Mouse (Mus musculus) kidney, postnatal 14 days (tissue): Measurements from ENCODE around the gene Dpf3.
A peak's percentile ranks its signal among the peaks of the same experiment; 100 is the strongest.

Experiments
- DNase-seq: peaks from one replicate; pipeline ENCODE4 v3.0.0; 2022; ENCODE audit warnings: mixed read lengths

The Dpf3 gene

DNA sequence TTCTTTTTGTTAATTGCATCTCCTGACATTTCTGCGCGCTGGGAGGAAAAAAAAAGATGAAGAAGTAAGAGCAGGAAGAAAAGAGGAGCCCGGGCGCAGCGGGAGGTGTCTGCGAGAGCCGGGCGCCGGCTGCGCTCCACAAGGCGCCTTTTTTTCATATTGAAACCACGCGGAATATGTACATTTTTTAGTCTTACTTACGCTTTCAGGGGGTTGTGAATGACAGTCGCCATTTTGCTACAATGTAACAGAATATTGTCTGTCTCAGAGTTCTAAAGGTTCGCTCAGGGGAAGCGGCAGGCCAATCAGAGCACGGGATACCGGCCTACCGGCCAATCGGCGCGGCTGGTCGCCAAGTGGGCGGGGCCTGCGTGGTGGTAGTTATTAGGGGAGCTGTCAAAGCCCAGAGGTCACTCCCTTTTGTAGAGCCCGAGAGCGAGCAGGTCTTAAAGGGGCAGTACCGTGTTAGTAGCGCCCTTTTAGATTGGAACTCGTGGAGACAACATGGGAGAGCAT is at the start of gene Dpf3:
Gene Dpf3 (minus strand): TSS at position 241 of the 516 bp plus-strand sequence.
- DNase-seq: peak; percentile 99

- DNase-seq: no peak
Observed at GRCm38 (mm10) chr12:83536039-83536438, 48.5 kb upstream of the Dpf3 start.

- no peak for DNase-seq
Observed at GRCm38 (mm10) chr12:83535428-83535827, 47.9 kb upstream of the Dpf3 start.

GRCm38 (mm10) chr12:83534190-83534589 is 46.7 kb upstream of the Dpf3 start:
- DNase-seq: no peak

DNA sequence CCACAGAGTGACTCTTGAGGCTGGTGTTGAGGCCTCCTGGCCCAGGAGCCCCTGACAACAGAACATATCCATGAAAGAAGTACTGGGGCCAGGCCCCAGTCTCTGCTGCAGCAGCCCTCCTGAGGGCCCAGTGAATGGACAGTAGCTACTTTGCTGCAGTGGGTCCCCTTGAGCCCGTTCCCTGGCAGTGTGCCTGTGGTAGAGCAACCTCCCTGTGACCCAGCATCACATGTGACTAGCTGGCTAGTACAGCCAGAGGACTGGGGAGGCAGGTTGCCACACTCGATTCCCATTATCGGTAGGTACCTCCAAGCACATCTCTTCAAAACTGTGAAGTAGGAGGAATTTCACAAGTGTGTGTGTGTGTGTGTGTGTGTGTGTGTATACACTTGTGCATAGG is 45.5 kb upstream of the Dpf3 start:
- no peak for DNase-seq

- no peak for DNase-seq
Observed at GRCm38 (mm10) chr12:83531992-83532391, 44.5 kb upstream of the Dpf3 start.

- DNase-seq: no peak
Observed at GRCm38 (mm10) chr12:83528665-83529064, 41.1 kb upstream of the Dpf3 start.

DNA sequence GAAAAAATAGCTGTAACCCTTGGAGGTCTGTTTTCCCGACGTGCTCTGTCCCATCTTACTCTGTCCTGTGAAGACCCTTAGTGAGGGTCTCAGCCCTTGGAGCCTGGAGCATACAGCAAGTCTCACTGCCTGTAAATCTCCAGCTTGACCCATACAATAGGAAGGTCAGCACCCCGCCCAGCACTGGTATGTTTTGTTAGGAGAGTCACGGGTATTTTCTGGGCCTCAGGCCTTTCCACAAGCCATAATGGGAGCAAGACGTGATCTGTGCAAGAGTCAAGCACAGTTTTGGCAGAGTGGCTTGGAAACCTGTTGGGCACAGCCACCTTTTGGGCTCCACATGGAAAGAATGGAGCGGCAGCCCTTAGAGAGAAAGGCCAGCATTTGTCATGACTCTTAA is 40.3 kb upstream of the Dpf3 start:
- DNase-seq: no peak

- no peak for DNase-seq
Observed at GRCm38 (mm10) chr12:83525822-83526544, 38.5 kb upstream of the Dpf3 start.

DNA sequence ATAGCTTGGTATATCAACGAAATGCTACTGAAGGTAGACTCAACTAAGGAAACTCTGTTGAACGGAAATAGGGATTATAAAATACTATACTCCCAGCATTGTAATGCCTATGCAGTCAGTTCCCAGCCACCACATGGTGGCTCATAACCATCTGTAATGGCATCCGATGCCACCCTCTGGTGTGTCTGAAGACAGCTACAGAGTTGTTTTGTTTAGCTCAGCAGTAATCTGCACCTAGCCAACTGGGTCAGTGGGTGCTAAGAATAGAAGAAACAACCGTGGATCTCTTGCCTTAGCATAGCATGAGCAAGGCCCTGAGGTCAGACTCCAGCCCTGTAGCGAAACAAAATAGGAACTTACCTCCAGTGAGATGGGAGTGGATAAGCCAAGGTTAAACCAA is 36.8 kb upstream of the Dpf3 start:
- no peak for DNase-seq

DNA sequence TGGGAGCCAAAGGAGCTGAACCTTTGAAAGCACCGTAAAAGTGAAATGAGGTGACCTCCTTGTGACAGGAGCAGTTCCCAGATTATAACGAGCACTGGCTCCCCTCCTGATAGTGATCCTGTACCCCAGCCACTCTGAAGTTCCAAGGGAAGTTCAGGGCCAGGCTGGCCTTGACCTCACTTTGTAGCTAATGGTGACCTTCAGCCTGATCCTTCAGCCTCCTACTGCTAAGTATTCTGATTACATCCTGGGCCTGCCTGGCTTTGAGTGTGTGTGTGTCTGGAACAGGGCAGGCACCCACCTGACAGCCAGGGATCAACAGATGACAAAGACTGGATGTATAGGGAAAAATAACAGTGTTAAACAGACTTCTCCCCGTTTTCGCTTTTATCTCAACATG is 36.4 kb upstream of the Dpf3 start:
- no peak for DNase-seq

GRCm38 (mm10) chr12:83523056-83523455 is 35.5 kb upstream of the Dpf3 start:
- no peak for DNase-seq

- DNase-seq: no peak
Observed at GRCm38 (mm10) chr12:83521083-83521482, 33.6 kb upstream of the Dpf3 start.

DNA sequence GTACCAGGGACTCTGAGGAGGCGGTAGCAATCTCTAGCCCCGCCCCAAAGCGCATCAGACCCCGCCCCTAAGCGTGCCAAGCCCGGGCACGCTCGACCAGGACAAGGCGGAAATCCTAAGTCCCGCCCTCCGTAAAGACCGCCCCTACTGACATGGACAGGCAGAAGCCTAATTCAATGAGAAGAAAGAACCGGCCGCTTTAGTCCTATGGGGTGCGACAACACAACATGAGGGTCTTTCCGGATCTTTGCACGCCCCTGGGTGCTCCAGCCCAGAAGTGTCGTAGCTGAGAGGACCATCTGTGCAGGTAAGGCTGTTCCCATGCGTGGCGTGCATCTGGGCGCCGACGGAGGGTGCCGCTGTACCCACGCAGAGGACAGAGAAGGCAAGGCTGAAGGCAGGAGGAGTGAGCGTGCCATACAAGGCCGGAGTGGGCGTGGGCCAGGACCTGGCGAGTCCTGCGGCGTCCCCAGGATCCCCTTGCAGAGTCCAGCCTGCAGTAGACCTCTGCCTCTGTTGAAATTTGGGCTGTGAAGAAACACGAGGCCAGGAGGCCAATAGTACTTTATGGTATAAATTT is 32.9 kb upstream of the Dpf3 start, which contains the start of gene Dcaf4:
Gene Dcaf4 (plus strand): TSS at position 156 of the 580 bp plus-strand sequence.
- DNase-seq: peak; percentile 98

DNA sequence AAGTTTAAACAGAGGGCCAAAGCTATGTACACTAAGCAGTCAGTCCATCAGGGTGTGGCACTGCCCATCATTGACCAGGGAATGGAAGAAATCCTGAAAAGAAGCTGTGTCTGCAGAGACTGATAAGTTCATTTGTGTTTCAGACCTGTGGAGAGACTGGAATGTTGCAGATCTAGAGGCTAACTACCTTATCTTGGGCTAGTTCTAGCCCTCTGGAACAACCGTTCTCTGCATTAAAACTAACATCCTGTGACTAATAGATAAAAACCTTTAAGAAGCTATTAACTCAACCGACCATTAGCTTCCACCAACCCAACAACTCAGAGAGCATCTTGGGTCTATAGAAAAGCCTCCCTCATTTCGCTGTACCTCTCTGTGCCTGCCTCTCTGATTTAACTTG is 30.1 kb upstream of the Dpf3 start:
- DNase-seq: no peak

DNA sequence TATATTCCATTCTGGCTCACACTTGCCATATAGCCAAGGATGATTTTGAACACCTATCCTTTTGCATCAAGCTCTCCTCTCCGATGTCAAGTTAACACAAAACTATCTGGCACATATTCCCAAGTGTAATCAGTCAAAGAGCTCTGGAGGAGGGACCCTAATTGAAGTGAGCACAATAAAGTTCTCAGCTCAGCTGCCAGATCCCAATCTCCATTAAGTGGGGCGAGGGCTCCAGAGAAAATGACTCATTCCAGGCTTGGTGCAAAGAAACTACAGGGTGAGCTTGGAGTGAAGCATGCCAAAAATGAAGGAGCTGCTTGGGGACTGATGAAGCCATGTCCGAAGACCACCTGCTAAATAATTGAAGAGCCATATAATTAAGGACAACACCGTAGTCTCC is 26.7 kb upstream of the Dpf3 start:
- no peak for DNase-seq

DNA sequence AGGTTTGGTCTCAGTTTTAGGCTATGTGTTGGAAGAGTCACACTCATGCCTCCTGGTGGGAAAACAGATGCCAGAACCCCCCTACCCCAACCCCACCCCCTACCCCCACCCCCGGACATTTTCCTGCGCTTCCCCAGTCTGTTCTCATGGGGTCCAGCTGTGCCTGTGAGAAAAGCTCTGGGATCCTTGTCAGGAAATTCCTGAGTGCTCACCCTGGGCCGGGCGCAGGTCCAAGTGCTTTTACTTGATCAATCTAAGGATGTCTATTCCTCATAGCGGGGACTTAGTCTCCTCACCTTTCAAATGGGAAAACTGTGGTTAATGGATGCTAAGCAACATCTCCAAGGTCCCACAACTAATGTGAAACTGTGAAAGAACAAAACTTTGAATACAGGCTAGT is 25.7 kb upstream of the Dpf3 start:
- DNase-seq: peak; percentile 51

- DNase-seq: no peak
Observed at GRCm38 (mm10) chr12:83512783-83513182, 25.3 kb upstream of the Dpf3 start.

- DNase-seq: no peak
Observed at GRCm38 (mm10) chr12:83510586-83510985, 23.1 kb upstream of the Dpf3 start.

DNA sequence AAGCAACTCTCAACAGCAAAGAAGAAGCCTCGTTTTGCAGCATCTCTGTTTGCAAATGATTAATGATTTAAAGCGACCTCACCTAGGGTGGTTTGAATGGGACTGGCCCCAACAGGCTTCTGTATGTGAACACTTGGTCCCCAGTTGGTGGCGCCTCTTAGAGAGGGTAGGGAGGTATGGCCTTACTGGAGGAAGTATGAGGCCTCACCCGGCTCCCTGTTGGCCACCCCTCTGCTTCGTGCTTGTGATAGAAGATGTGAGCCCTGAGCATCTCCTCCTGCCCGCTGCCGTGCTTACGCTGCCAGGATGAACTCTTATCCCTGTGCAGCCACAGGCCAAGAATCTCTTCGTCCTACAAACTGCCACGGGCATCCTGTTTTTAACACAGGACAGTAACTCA is 19.0 kb upstream of the Dpf3 start:
- no peak for DNase-seq

- DNase-seq: peak; percentile 76
Observed at GRCm38 (mm10) chr12:83502190-83502589, 14.7 kb upstream of the Dpf3 start.

- peak; percentile 54 for DNase-seq
Observed at GRCm38 (mm10) chr12:83499256-83499655, 11.7 kb upstream of the Dpf3 start.

- DNase-seq: no peak
Observed at GRCm38 (mm10) chr12:83497959-83498358, 10.4 kb upstream of the Dpf3 start.

DNA sequence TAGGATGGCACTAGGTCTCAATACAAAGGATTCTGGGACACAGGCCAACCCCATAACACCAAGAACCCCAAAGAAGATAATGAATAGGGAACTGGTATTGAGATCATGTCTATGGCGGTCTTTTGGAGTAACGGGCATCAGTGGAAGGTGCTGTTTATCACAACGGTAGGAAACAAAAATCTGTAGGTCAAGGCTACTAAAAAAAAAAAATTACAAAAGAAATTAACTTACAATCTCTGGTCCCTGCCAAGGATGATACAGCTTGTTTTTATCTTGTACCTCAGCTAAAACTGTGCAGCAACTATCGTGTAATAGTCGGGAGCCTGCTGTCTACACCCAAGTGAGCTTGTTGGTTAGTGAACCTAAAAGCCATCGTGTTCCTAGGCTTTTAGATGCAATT is 9.2 kb upstream of the Dpf3 start:
- no peak for DNase-seq

- no peak for DNase-seq
Observed at GRCm38 (mm10) chr12:83496336-83496735, 8.8 kb upstream of the Dpf3 start.
